Mouse (Mus musculus): ENCODE results near the gene Tor4a.

The Tor4a gene

GRCm38 (mm10) chr2:25193330-25193770 is 3.3 kb downstream of the Tor4a start:
- DNase-seq (ENCODE audit: low spot score in 2 of 2), result peak; percentile 70 to 83

GRCm38 (mm10) chr2:25187841-25188240 is 8.8 kb downstream of the Tor4a start:
- DNase-seq (ENCODE audit: low spot score in 2 of 2), result no peak

- DNase-seq (ENCODE audit: low spot score in 2 of 2), result no peak
These were observed 10.1 kb downstream of the Tor4a start for GRCm38 (mm10) chr2:25186575-25186930.

- DNase-seq (ENCODE audit: low spot score in 2 of 2), result peak in 1 of 2 experiments; percentile 58
These were observed 10.8 kb downstream of the Tor4a start for GRCm38 (mm10) chr2:25185625-25186574.

- no peak for DNase-seq (ENCODE audit: low spot score in 2 of 2)
These were observed 12.2 kb downstream of the Tor4a start for GRCm38 (mm10) chr2:25184496-25184895.

- no peak for DNase-seq (ENCODE audit: low spot score in 2 of 2)
These were observed 13.3 kb downstream of the Tor4a start for GRCm38 (mm10) chr2:25183336-25183735.

- no peak for DNase-seq (ENCODE audit: low spot score in 2 of 2)
These were observed 14.0 kb downstream of the Tor4a start for GRCm38 (mm10) chr2:25182664-25183063.

GRCm38 (mm10) chr2:25181891-25182397 is 14.7 kb downstream of the Tor4a start:
- DNase-seq (ENCODE audit: low spot score in 2 of 2), result no peak

- DNase-seq (ENCODE audit: low spot score in 2 of 2), result peak in 1 of 2 experiments; percentile 52
These were observed 15.5 kb downstream of the Tor4a start for GRCm38 (mm10) chr2:25180973-25181890.

GRCm38 (mm10) chr2:25180478-25180903 is 16.2 kb downstream of the Tor4a start, which contains the start of gene Nrarp:
TSS of gene Nrarp (plus strand) at chr2:25180758.
- peak; percentile 92 to 93 for DNase-seq (ENCODE audit: low spot score in 2 of 2)

GRCm38 (mm10) chr2:25179566-25180217 is 17.0 kb downstream of the Tor4a start:
- no peak for DNase-seq (ENCODE audit: low spot score in 2 of 2)

- DNase-seq (ENCODE audit: low spot score in 2 of 2), result no peak
These were observed 18.3 kb downstream of the Tor4a start for GRCm38 (mm10) chr2:25178285-25178972.

GRCm38 (mm10) chr2:25177685-25178084 is 19.0 kb downstream of the Tor4a start:
- DNase-seq (ENCODE audit: low spot score in 2 of 2), result peak in 1 of 2 experiments; percentile 43

GRCm38 (mm10) chr2:25177076-25177475 is 19.6 kb downstream of the Tor4a start:
- no peak for DNase-seq (ENCODE audit: low spot score in 2 of 2)

GRCm38 (mm10) chr2:25176573-25176972 is 20.1 kb downstream of the Tor4a start:
- no peak for DNase-seq (ENCODE audit: low spot score in 2 of 2)

GRCm38 (mm10) chr2:25175690-25176078 is 21.0 kb downstream of the Tor4a start:
- no peak for DNase-seq (ENCODE audit: low spot score in 2 of 2)

GRCm38 (mm10) chr2:25174866-25175689 is 21.6 kb downstream of the Tor4a start:
- no peak for DNase-seq (ENCODE audit: low spot score in 2 of 2)

GRCm38 (mm10) chr2:25173821-25174220 is 22.9 kb downstream of the Tor4a start:
- no peak for DNase-seq (ENCODE audit: low spot score in 2 of 2)

GRCm38 (mm10) chr2:25172629-25173028 is 24.1 kb downstream of the Tor4a start:
- no peak for DNase-seq (ENCODE audit: low spot score in 2 of 2)

- no peak for DNase-seq (ENCODE audit: low spot score in 2 of 2)
These were observed 24.9 kb downstream of the Tor4a start for GRCm38 (mm10) chr2:25171769-25172153.

All from cerebellum, postnatal 4 days (tissue).